Mouse (Mus musculus) urinary bladder, adult 2 months (tissue): ENCODE results near the gene Rhox3h. TPM values are rescaled to one million over a fixed set of nuclear protein-coding genes. Genes with fewer than 3 reads are reported as not detected.
"Not testable (repeated sequence)": the region's sequence is repeated elsewhere in the genome, so short reads cannot be mapped to it uniquely, and the experiment has no call there.

Source experiments
- DNase-seq: peaks from one replicate; pipeline ENCODE4 v3.0.0; 2022; ENCODE audit warnings: low spot score
- polyA plus RNA-seq: library from polyadenylated mRNA; depleted of rRNA; stranded (reverse); fragments of >200 nt; gene quantifications from 2 replicates; pipeline ENCODE4 v1.2.3, GENCODE M21; 2012; rRNA removed

Rhox3h gene
- not detected in 2 replicates for polyA plus RNA-seq

DNA sequence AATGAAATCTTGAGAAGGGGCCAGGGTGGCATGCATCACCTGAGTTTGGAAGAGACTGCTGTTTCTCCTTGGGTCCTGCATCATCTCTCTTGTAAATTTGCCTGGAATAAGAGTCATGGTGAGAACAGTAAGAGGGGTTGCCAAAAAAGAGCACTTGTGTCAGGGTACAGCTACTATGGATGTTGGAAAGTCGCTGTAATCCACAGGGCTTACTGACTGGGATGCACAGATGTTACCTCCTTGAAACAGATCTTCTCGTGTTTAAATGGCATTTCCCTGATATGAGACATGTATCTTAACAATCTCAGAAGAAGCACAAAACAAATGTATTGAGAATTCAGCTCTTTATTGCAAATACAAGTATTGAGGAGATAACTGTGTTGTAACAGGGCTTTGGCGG is at the start of gene Rhox3h:
Gene Rhox3h (minus strand): TSS at position 101 of the 400 bp plus-strand sequence.
- not testable (repeated sequence) for DNase-seq

DNA sequence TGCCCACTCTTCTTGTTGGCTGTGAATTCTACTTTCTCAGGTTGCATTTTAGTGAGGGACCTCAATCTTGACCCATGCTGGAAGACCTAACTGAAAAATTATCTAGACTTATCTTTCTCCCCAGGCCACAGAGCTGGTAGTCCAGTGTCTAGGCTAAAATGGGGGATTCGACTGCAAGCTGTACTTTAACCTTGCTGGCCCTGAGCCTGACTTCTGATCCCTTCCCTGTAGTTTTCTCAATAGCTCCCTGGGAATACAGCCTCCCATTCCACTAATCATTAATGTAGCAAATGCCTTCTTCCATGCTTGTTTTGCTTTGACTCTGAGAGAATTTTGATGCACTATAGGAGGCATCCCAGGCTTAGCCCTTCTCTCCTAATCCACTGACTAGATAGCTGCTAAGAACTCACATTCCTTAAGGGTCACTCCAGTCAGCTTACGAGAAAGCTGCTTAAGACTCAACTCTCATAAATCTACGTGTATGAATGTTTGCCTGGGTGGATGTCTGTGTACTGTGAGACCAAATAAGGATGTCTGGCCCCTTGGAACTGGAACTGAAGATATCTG is 33.3 kb upstream of the Rhox3h start:
- DNase-seq = no peak

GRCm38 (mm10) chrX:37692261-37692660 is 23.7 kb upstream of the Rhox3h start:
- DNase-seq = no peak

DNA sequence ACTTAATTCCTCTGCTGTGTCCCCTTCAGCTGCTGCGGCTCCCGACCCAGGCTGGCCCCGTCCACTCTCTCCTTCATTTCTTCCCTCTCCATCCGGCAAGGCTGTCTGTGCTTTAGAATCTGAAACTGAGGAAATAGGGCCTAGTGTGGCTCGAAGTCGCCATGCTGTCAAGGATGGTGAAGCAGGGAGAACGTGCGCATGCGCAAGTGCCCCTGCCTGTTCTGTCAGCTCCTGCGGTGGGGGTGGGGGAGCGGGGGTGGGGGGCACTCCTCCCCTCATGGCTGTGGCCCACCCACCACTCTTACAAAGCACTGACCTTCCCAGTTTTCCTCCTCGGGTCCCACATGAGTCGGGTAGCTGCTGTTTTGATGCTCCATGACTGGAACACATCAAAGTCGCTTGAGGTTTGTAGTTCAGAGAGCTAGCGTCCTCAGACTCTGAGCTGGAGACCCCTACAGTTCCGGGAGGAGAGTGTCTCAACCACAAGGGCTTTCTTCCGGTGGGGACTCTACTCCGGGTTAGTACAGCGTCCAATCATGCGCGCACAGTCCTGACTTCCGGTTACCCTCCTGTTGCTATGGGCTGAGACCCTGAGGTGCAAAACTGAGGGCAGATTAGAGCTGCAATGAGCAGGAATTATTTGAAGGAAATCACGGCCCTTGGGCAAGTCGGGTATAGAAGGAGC is 14.6 kb upstream of the Rhox3h start:
- no peak for DNase-seq

GRCm38 (mm10) chrX:37673177-37673576 is 4.6 kb upstream of the Rhox3h start, which contains the start of gene Rhox2h:
TSS of gene Rhox2h (minus strand) at chrX:37673277.
- not testable (repeated sequence) for DNase-seq

GRCm38 (mm10) chrX:37651227-37651626 is 17.3 kb downstream of the Rhox3h start, which contains the start of gene Rhox4g:
TSS of gene Rhox4g (minus strand) at chrX:37651327.
- DNase-seq = not testable (repeated sequence)

GRCm38 (mm10) chrX:37643370-37643769 is 25.2 kb downstream of the Rhox3h start, which contains the start of gene Rhox2g:
TSS of gene Rhox2g (minus strand) at chrX:37643470.
- DNase-seq = not testable (repeated sequence)

GRCm38 (mm10) chrX:37628512-37628911 is 40.1 kb downstream of the Rhox3h start, which contains the start of gene Rhox3g:
TSS of gene Rhox3g (minus strand) at chrX:37628612.
- DNase-seq = not testable (repeated sequence)

Other genes with a start within 250 kb of the Rhox3h start
- gene Rhox4b, start 236.3 kb downstream of the Rhox3h start, polyA plus RNA-seq = not detected in 2 replicates
- not detected in 2 replicates for gene Rhox2c, start 215.1 kb downstream of the Rhox3h start, polyA plus RNA-seq
- not detected in 2 replicates for gene Rhox3c, start 210.2 kb downstream of the Rhox3h start, polyA plus RNA-seq
- gene Rhox4c, start 188.4 kb downstream of the Rhox3h start, polyA plus RNA-seq = not detected in 2 replicates
- not detected in 2 replicates for gene Rhox2d, start 175.3 kb downstream of the Rhox3h start, polyA plus RNA-seq
- not detected in 2 replicates for gene Rhox4d, start 154.4 kb downstream of the Rhox3h start, polyA plus RNA-seq
- not detected in 2 replicates for gene Rhox2e, start 138.3 kb downstream of the Rhox3h start, polyA plus RNA-seq
- not detected in 2 replicates for gene Rhox3e, start 126.7 kb downstream of the Rhox3h start, polyA plus RNA-seq
- not detected in 2 replicates for gene Rhox4e, start 111.4 kb downstream of the Rhox3h start, polyA plus RNA-seq
- not detected in 2 replicates for gene Rhox2f, start 97.4 kb downstream of the Rhox3h start, polyA plus RNA-seq
- gene Rhox3f, start 87.8 kb downstream of the Rhox3h start, polyA plus RNA-seq = not detected in 2 replicates
- gene Rhox4f, start 61.1 kb downstream of the Rhox3h start, polyA plus RNA-seq = not detected in 2 replicates
- gene Rhox3g, start 40.2 kb downstream of the Rhox3h start, polyA plus RNA-seq = not detected in 2 replicates
- gene Rhox2g, start 25.3 kb downstream of the Rhox3h start, polyA plus RNA-seq = not detected in 2 replicates
- gene Rhox4g, start 17.4 kb downstream of the Rhox3h start, polyA plus RNA-seq = not detected in 2 replicates
- gene Rhox2h, start 4.5 kb upstream of the Rhox3h start, polyA plus RNA-seq = not detected in 2 replicates
- 8.6 and 9.8 TPM in 2 replicates for gene Rhox5, start 136.1 kb upstream of the Rhox3h start, polyA plus RNA-seq
- gene Rhox6, start 158.1 kb upstream of the Rhox3h start, polyA plus RNA-seq = 0.06 TPM in 1 of 2 replicates, not detected in the other
- gene Rhox7a, start 162.9 kb upstream of the Rhox3h start, polyA plus RNA-seq = 0.19 and 0.67 TPM in 2 replicates
- gene Rhox8, start 210.2 kb upstream of the Rhox3h start, polyA plus RNA-seq = 0.09 TPM in 1 of 2 replicates, not detected in the other
- gene Rhox7b, start 228.5 kb upstream of the Rhox3h start, polyA plus RNA-seq = 0.06 and 0.10 TPM in 2 replicates
- not detected in 2 replicates for gene Rhox9, start 233.0 kb upstream of the Rhox3h start, polyA plus RNA-seq